Mouse (Mus musculus) hindbrain, embryonic 13.5 days (tissue): ENCODE measurements around the gene H2-M5. TPM values are rescaled to one million over a fixed set of nuclear protein-coding genes. Genes with fewer than 3 reads are reported as not detected.

Experiments used
- ATAC-seq: fragments of 200-750 bp; cut with Nextera tagmentation; 2 replicates; pipeline ENCODE4 v1.8.0; 2017; ENCODE audit warnings: moderate TSS enrichment; ENCODE audit not compliant: low FRiP score
- H3K27ac ChIP-seq: fragments of 300-500 bp; sonication (generic); 2 replicates; pipeline ENCODE4 v1.5.1; 2015; ENCODE audit warnings: inconsistent platforms, mild to moderate bottlenecking, moderate library complexity
- H3K27me3 ChIP-seq: fragments of 300-500 bp; sonication (generic); 2 replicates; pipeline ENCODE4 v1.6.1; 2015; ENCODE audit warnings: mild to moderate bottlenecking, inconsistent platforms
- H3K36me3 ChIP-seq: fragments of 300-500 bp; sonication (generic); 2 replicates; pipeline ENCODE4 v1.6.1; 2015; ENCODE audit warnings: mild to moderate bottlenecking, inconsistent platforms
- H3K4me1 ChIP-seq: fragments of 300-500 bp; sonication (generic); replicated peaks from 2 replicates; pipeline ENCODE4 v1.6.1; 2015; ENCODE audit warnings: inconsistent platforms
- H3K4me2 ChIP-seq: fragments of 300-500 bp; sonication (generic); 2 replicates; pipeline ENCODE4 v1.6.1; 2015; ENCODE audit warnings: inconsistent platforms, mild to moderate bottlenecking, moderate library complexity
- H3K4me3 ChIP-seq: fragments of 300-500 bp; sonication (generic); 2 replicates; pipeline ENCODE4 v1.5.1; 2015; ENCODE audit warnings: mild to moderate bottlenecking, inconsistent platforms
- H3K9ac ChIP-seq: fragments of 300-500 bp; sonication (generic); 2 replicates; pipeline ENCODE4 v1.6.1; 2015; ENCODE audit warnings: mild to moderate bottlenecking, inconsistent platforms
- H3K9me3 ChIP-seq: fragments of 300-500 bp; sonication (generic); 2 replicates; pipeline ENCODE4 v1.6.1; 2016; ENCODE audit warnings: inconsistent platforms
- WGBS: fragments of 180-500 bp; shearing (Covaris S2); methylation state at CpG from one replicate; pipeline ENCODE4 v1.1.7; 2015; 5-methylcytosine and 5-hydroxymethylcytosine counted together
- polyA plus RNA-seq: library from polyadenylated mRNA; unstranded; fragments of >200 nt; fragmentation: Nextera tagmentation; extraction: Ambion mirVana; gene quantifications from 2 replicates; pipeline ENCODE4 v1.2.1, GENCODE M21; 2015

The H2-M5 gene
- polyA plus RNA-seq, 1 experiment from 2014 or later, result 2.8 TPM

DNA sequence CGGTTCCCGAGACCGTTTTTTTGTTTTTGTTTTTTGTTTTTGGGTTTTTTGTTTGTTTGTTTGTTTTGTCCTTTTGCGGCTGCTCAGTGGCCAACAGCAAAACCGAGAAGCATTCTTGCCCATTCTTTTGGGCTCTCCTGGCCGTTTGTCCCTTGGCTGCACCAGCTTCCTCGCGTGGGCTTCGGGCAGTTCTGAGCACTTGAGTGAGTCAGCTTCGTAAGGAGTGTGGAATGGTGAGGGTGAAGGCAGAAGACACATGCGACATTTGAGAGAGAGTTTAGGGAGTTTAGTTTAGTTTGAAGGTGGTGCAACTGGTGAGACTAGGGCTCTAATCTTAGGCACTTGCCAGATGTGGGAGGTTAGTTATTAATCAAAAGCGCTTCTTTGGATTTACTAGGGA is 30.5 kb downstream of the H2-M5 start:
- Histone ChIP-seq H3K27ac (peak overlapping the region; percentile 78), H3K9ac (peak overlapping the region; percentile 77), H3K4me3 (peak overlapping the region; percentile 69), H3K27me3 (no peaks in the 10 kb centered on the region), H3K9me3 (no peaks in the 10 kb centered on the region), H3K4me1 (peaks cover 23% of the 10 kb centered on the region), H3K4me2 (peak overlapping the region; percentile 70), H3K36me3 (peaks cover 6% of the 10 kb centered on the region; the same call in 1 of the 2 replicates)
- peak; percentile 43 for ATAC-seq
- 10% methylated on average over 12 of the region's 12 CpGs for WGBS

DNA sequence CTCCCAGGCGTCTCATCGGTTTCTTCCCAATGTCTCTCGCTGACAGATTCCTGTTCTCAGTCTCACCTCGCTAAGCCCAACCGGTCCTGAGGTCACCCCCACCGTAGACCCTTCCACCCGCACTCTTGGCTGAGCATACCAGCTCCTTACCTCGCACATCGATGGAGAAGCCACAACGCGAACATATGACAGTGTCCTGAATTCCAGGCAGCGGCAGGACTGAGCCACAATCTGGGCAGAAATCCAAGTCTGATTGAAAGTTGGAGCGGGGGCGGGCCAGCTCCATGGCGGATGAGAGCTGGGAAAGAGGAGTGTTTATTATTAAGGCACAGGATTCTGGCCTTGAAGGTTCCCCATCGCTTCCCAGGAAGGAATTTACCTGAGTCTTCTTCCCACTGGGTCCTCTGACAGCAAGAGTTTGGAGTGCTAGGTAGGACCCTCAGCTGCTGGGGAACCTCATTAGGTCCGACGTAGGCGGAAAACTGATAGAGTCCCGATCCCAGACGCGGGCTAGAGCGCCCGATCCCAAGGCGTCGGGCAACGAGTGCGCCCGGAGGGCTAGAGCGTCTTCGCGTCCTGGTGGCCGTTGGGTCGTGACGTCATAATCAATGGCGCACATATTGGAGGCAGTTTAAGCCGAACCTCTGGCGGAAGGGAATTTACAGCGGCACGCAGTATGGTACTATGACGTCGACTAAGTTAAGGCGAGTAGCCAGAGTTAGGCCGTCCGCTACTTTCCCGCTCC is 31.2 kb downstream of the H2-M5 start, which contains the start of the genes Znrd1 and Znrd1as:
Znrd1 (minus strand) TSS at position 561 of the 745 bp plus-strand sequence.
Znrd1as (plus strand) TSS at position 594 of the 745 bp plus-strand sequence.
- under 1% methylated on average over 46 of the region's 46 CpGs for WGBS
- H3K27me3 ChIP-seq, result no peaks in the 10 kb centered on the region

DNA sequence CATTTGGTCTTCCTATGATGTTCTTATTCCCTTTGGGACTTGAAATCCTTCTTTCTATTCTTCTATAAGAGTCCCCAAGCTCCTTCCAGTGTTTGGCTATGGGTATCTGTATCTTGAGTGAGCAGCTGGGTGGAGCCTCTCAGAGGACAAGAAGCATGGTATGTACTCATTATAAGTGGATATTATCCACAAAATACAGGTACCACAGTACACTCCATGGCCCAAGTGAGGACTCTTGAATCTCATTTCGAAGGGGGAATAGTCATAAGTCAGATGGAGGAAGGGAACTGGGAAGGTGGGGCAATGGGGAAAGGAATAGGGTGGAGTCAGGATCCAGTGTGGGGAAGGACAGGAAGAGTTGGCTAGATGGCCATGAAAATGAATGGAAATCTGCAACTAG is 36.3 kb downstream of the H2-M5 start:
- no peak overlapping the region for H3K4me2 ChIP-seq
- no peak overlapping the region for H3K4me3 ChIP-seq
- WGBS, result 90% methylated on average over 1 of the region's 1 CpGs
- no peaks in the 10 kb centered on the region for H3K9me3 ChIP-seq
- H3K27ac ChIP-seq, result no peak overlapping the region
- no peak overlapping the region for H3K9ac ChIP-seq
- no peaks in the 10 kb centered on the region for H3K27me3 ChIP-seq
- H3K36me3 ChIP-seq, result peaks cover 21% of the 10 kb centered on the region
- ATAC-seq, result no peak
- H3K4me1 ChIP-seq, result peaks cover 29% of the 10 kb centered on the region

More for the DNA sequence above, 31.2 kb downstream of the H2-M5 start, which contains the start of the genes Znrd1 and Znrd1as:
- Histone ChIP-seq H3K27ac (peak within 1 kb of the TSS; percentile 87), H3K4me1 (peaks cover 23% of the 10 kb centered on the region), H3K9me3 (no peaks in the 10 kb centered on the region), H3K9ac (peak within 1 kb of the TSS; percentile 85), H3K4me2 (peak within 1 kb of the TSS; percentile 70), H3K4me3 (peak within 1 kb of the TSS; percentile 69), H3K36me3 (peaks cover 6% of the 10 kb centered on the region; the same call in 1 of the 2 replicates)
- peak; percentile 98 for ATAC-seq

DNA sequence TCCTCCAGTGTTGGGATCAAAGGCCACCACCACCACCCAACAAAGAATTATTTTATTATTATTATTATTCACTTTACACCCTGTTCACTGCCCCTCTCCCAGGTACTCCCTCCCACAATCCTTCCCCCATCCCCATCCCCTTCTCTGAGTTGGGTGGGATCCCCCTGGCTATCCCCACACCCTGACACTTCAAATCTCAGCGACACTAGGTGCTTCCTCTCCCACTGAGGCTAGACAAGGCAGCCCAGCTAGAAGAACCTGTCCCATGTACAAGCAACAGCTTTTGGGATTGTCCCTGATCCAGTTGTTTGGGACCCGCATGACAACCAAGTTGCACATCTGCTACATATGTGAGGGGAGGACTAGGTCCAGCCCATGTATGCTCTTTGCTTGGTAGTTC is 36.7 kb downstream of the H2-M5 start:
- Histone ChIP-seq H3K9ac (no peak overlapping the region), H3K4me3 (no peak overlapping the region), H3K4me1 (peaks cover 29% of the 10 kb centered on the region), H3K36me3 (peaks cover 21% of the 10 kb centered on the region), H3K4me2 (no peak overlapping the region), H3K27ac (no peak overlapping the region), H3K27me3 (no peaks in the 10 kb centered on the region), H3K9me3 (no peaks in the 10 kb centered on the region)
- 92% methylated on average over 2 of the region's 2 CpGs for WGBS
- ATAC-seq, result no peak

DNA sequence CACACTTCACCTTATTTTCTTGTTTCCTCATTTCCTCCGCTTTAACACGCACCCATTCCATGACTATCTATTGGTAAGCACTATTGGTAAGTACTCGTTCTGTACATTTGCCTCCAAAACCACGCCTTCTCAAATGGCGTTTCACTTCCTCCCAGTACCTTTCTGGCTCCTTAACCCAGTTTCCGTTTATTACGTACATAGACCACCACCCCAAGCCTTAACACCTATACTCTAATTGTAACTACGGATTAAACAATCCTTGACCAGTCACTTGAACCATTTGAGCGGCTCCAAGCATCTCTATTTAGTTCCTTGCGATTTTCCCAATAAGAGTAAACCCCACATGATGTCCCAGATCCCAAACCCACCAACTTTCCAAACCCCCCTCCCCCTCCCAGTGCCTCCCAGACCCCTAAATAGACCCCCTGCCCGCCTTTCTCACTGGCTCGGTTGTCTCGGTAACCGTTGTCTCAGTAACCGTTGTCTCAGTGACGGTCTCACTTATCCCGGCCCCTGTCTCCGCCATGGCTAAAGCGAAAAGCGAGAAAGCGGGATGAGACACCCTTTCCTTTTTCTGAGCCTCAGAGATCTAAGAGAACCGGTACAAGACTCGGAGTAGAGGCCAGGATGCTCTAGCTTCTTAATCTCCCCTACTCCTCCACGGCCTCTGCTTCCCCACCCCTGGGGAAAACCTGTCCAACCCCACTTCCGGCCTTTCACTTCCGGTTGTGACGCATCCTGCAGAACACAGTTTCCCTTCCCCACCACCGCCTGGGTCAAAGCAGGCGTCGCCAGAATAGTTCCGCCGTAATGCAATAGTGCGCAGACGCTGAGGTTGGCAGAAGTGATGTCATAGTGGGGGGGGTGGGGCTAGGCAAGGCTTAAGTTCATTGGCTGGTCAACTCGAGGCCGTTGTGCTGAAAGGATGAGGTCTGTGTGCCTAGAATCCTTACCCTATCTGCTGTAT is 38.1 kb downstream of the H2-M5 start, which contains the start of gene Ppp1r11:
Ppp1r11 (minus strand) TSS at position 761 of the 967 bp plus-strand sequence.
- H3K4me2 ChIP-seq, result peak within 1 kb of the TSS; percentile 81
- H3K4me1 ChIP-seq, result peaks cover 28% of the 10 kb centered on the region
- H3K27ac ChIP-seq, result peak within 1 kb of the TSS; percentile 92
- peak; percentile 95 for ATAC-seq
- H3K27me3 ChIP-seq, result no peaks in the 10 kb centered on the region
- no peaks in the 10 kb centered on the region for H3K9me3 ChIP-seq
- peaks cover 19% of the 10 kb centered on the region for H3K36me3 ChIP-seq
- H3K4me3 ChIP-seq, result peak within 1 kb of the TSS; percentile 69
- 2% methylated on average over 36 of the region's 36 CpGs for WGBS
- H3K9ac ChIP-seq, result peak within 1 kb of the TSS; percentile 80

DNA sequence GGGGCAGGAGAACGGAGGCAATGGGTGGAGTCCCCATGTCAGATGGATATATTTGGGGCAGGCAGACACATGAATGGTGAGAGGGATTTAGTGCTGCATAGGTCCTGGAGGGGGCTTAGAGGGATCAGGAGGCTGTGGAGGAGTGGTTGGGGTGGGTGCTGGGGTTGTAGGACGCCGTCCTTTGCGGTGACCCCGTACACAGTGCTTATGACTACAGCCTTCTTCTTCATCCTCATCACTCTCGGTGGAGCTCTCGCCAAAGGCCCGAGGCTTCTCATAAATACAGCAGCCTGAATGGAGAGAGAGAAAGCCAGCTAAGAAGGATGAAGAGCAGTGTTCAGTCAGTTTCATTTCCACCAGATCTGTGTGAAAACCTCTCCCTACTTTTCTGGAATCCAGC is 40.1 kb downstream of the H2-M5 start:
- Histone ChIP-seq H3K4me2 (no peak overlapping the region), H3K4me1 (peaks cover 35% of the 10 kb centered on the region), H3K4me3 (no peak overlapping the region), H3K36me3 (peaks cover 15% of the 10 kb centered on the region), H3K27me3 (peaks cover 19% of the 10 kb centered on the region), H3K9me3 (no peaks in the 10 kb centered on the region), H3K9ac (no peak overlapping the region), H3K27ac (no peak overlapping the region)
- ATAC-seq, result no peak
- WGBS, result 95% methylated on average over 8 of the region's 8 CpGs

DNA sequence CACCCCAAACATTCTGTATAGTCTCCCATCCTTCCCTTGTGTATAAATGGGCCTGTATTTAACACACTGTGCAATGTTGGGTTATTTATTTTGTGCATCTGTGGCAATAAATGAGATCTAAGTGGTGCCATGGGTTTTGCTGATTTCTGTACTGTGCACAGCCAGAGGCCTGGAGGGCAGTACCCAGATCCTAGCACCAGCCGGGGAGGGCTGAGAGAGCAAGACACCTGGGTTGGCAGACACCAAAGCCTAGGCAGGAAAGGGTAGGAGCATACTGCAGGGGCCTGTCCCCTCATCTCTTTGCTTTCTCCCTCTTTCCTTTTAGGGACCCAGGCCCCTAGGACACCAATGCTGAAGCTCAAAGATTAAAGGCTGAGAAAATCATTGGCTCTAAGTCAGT is 41.1 kb downstream of the H2-M5 start:
- Histone ChIP-seq H3K27me3 (peaks cover 29% of the 10 kb centered on the region), H3K9me3 (no peaks in the 10 kb centered on the region), H3K4me3 (no peak overlapping the region), H3K9ac (no peak overlapping the region), H3K4me1 (peaks cover 38% of the 10 kb centered on the region), H3K27ac (0 out of 2 replicates have a peak overlapping the region, but pooled peaks have one; percentile 30), H3K4me2 (no peak overlapping the region), H3K36me3 (peaks cover 15% of the 10 kb centered on the region)
- WGBS, result 71% methylated on average over 1 of the region's 1 CpGs
- no peak for ATAC-seq

DNA sequence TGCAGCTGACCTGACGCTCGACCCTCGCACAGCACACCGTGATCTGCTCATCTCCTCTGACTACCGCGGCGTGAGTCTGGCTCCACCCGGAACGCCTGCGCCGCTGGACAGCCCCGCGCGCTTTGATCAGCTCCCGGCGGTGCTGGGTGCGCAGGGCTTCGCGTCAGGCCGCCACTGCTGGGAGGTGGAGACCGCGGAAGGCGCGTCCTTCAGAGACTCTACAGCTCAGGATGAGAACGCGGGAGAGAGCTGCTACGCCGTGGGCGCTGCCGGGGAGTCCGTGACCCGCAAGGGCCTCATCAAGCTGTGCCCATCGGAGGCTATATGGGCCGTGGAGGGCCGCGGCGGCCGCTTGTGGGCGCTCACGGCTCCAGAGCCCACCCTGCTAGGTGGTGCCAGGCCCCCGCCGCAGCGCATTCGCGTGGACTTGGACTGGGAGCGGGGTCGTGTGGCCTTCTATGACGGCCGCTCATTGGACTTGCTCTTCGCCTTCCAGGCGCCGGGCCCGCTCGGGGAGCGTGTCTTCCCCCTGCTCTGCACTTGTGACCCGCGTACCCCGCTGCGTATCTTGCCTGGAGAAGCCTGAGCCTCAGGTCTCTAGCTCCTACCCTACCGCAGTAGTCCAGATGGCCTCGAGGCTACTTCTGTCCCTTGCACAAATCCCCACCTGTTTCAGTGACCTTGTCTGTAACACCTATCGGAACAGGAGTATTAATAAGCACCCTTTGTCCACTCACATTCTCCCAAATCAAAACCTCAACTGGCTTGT is 42.1 kb downstream of the H2-M5 start:
- Histone ChIP-seq H3K27ac (peak overlapping the region; percentile 84), H3K9me3 (no peaks in the 10 kb centered on the region), H3K4me3 (peak overlapping the region; percentile 58), H3K4me1 (peaks cover 47% of the 10 kb centered on the region), H3K36me3 (peaks cover 15% of the 10 kb centered on the region), H3K9ac (peak overlapping the region; percentile 87), H3K4me2 (peak overlapping the region; percentile 90), H3K27me3 (peaks cover 39% of the 10 kb centered on the region)
- peak; percentile 64 for ATAC-seq
- under 1% methylated on average over 62 of the region's 62 CpGs for WGBS

DNA sequence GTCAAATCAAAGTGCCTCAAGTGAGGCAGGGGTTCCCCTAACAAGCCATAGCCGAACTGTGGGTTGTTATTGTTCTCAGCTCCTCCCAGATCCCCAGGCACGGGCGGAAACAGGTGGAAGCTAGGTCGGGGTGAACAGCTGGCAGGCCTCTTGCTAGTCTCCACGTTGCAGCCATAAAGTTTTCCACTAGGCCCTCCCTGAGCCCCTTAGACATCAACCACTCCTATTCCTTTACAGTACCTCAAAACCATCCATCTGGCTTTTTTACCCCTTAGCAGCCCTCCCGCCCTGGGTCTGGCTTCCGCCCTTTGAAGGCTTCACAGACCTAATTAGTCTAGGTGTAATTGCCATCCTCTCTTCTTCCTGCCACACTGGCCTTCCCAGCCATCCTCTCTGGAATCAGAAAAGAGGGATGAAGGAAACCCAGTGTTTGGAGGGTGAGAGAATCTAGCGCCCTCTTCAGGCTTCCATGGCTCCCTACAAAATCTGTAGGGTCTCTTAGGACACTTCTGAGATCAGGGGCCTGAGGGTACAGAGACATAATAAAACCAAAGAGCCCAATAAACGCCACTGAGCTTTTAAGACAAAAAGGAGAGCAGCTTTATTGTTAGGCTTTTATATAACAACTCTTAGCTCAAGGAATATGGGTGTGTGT is 45.1 kb downstream of the H2-M5 start:
- ATAC-seq, result no peak
- Histone ChIP-seq H3K9ac (no peak overlapping the region), H3K9me3 (no peaks in the 10 kb centered on the region), H3K27ac (no peak overlapping the region), H3K4me3 (no peak overlapping the region), H3K27me3 (peaks cover 60% of the 10 kb centered on the region), H3K4me2 (no peak overlapping the region), H3K4me1 (peaks cover 33% of the 10 kb centered on the region), H3K36me3 (peaks cover 10% of the 10 kb centered on the region)
- 36% methylated on average over 7 of the region's 9 CpGs for WGBS

DNA sequence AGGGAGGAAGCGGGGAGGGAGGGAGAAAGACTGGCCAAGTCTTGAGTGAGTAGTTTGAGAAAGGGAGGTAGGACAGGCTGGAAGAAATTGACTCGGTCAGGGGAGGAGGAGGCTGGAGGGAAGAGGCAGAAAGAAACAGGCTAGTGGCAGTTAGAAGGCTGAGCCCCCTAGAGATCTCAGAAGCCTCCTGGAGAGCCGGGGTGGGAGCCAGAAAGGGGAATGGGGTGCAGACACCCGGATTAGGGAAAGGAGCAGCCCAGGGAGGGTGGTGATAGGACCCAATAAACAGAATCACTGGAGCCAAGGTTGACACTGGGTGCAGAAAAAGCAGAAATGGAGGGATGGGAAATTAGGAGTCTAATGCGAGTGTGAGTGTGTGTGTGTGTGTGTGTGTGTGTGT is 45.6 kb downstream of the H2-M5 start:
- WGBS, result 34% methylated on average over 5 of the region's 5 CpGs
- Histone ChIP-seq H3K27ac (no peak overlapping the region), H3K27me3 (peaks cover 63% of the 10 kb centered on the region), H3K4me2 (peak overlapping the region; percentile 76; the same call in 1 of the 2 replicates), H3K4me1 (peaks cover 33% of the 10 kb centered on the region), H3K9me3 (no peaks in the 10 kb centered on the region), H3K36me3 (peaks cover 5% of the 10 kb centered on the region), H3K9ac (no peak overlapping the region), H3K4me3 (no peak overlapping the region; the same call in 1 of the 2 replicates)
- ATAC-seq, result no peak

DNA sequence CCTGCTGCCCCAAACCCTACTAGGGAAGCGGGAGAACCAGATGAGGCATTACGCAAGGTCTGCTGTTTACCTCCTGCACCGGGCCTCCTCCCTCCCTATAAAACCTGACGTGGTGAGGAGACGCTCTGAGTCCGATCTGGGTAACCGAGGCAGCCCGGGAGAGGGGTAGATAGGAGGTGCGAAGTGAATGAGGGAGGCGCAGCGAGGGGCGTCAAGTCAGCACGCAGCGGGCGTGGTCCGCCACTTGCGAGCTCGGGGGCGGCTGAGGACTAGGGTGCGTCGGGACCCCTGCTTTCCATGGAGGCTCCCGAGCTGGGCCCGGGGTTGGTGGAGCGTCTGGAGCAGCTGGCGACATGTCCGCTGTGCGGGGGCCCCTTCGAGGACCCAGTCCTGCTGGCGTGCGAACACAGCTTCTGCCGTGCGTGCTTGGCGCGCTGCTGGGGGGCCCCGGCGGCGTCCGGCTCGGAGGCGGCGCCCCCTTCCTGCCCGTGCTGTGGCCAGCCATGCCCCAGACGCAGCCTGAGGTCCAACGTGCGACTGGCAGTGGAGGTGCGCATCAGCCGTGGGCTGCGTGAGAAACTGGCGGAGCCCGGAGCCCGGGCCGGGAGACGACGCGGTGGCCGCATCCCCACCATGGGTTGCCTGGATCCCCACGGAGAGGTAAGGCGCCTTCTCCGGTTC is 46.4 kb downstream of the H2-M5 start, which contains the start of gene Rnf39:
Rnf39 (plus strand) TSS at position 128 of the 681 bp plus-strand sequence.
- peak within 1 kb of the TSS; percentile 76 for H3K4me2 ChIP-seq
- H3K27ac ChIP-seq, result no peak within 1 kb of the TSS
- ATAC-seq, result no peak
- H3K9me3 ChIP-seq, result no peaks in the 10 kb centered on the region
- no peaks in the 10 kb centered on the region for H3K36me3 ChIP-seq
- H3K9ac ChIP-seq, result peak within 1 kb of the TSS; percentile 66
- H3K4me1 ChIP-seq, result peaks cover 32% of the 10 kb centered on the region
- peaks cover 63% of the 10 kb centered on the region for H3K27me3 ChIP-seq
- H3K4me3 ChIP-seq, result peak within 1 kb of the TSS; percentile 43
- WGBS, result 3% methylated on average over 59 of the region's 59 CpGs
